Mouse (Mus musculus): ENCODE measurements at regions not wholly inside any gene's neighbourhood (a gene's known extent, or its start where the extent isn't known, plus 50 kb on each side); places are given as distances from the start of the nearest gene placed in this dataset.

- TF ChIP-seq CTCF (IDR thresholded peaks at IDR 0.05; ENCODE audit: borderline replicate concordance, insufficient read depth, low read length) (no peak), POLR2A (IDR thresholded peaks at IDR 0.05; ENCODE audit: low read depth, low read length) (no peak)
These were observed 58.6 kb upstream of the Ppara start for GRCm38 (mm10) chr15:85676156-85676555.
